Mouse (Mus musculus): ENCODE data around the gene Pea15a. TPM values are rescaled to one million over a fixed set of nuclear protein-coding genes. Genes with fewer than 3 reads are reported as not detected.

The Pea15a gene
- polyA plus RNA-seq, 1 experiment from 2014 or later = 370 TPM

GRCm38 (mm10) chr1:172219451-172220406 is 13.1 kb upstream of the Pea15a start, which contains the start of gene Casq1:
TSS of gene Casq1 (minus strand) at chr1:172219868.
- WGBS = 84% methylated on average over 19 of the region's 19 CpGs
- DNase-seq (ENCODE audit: low spot score) = no peak
- H3K36me3 ChIP-seq = no peaks in the 10 kb centered on the region
- H3K9me3 ChIP-seq = no peaks in the 10 kb centered on the region
- no peak within 1 kb of the TSS for H3K4me3 ChIP-seq
- H3K4me1 ChIP-seq (replicated peaks) = peaks cover 61% of the 10 kb centered on the region
- peaks cover 4% of the 10 kb centered on the region; the same call in 1 of the 2 replicates for H3K27me3 ChIP-seq (ENCODE audit: insufficient read depth, poor library complexity, severe bottlenecking)
- peak within 1 kb of the TSS; percentile 85 for H3K27ac ChIP-seq

- DNase-seq (ENCODE audit: low spot score) = no peak
Observed at GRCm38 (mm10) chr1:172218164-172218910, 11.7 kb upstream of the Pea15a start.

GRCm38 (mm10) chr1:172217148-172217547 is 10.5 kb upstream of the Pea15a start:
- peak overlapping the region; percentile 91 for H3K27ac ChIP-seq
- WGBS = 0% methylated on average over 5 of the region's 5 CpGs
- peak; percentile 96 for DNase-seq (ENCODE audit: low spot score)
- H3K4me1 ChIP-seq (replicated peaks) = peaks cover 80% of the 10 kb centered on the region
- H3K9me3 ChIP-seq = no peaks in the 10 kb centered on the region
- H3K27me3 ChIP-seq (ENCODE audit: insufficient read depth, poor library complexity, severe bottlenecking) = no peaks in the 10 kb centered on the region
- H3K4me3 ChIP-seq = peak overlapping the region; percentile 34
- H3K36me3 ChIP-seq = no peaks in the 10 kb centered on the region

More at GRCm38 (mm10) chr1:172218164-172218910, 11.7 kb upstream of the Pea15a start:
- H3K27me3 ChIP-seq (ENCODE audit: insufficient read depth, poor library complexity, severe bottlenecking) = no peaks in the 10 kb centered on the region
- no peaks in the 10 kb centered on the region for H3K36me3 ChIP-seq
- H3K4me3 ChIP-seq = no peak overlapping the region
- H3K4me1 ChIP-seq (replicated peaks) = peaks cover 73% of the 10 kb centered on the region
- 56% methylated on average over 15 of the region's 15 CpGs for whole genome bisulfite sequencing
- H3K27ac ChIP-seq = peak overlapping the region; percentile 85
- H3K9me3 ChIP-seq = no peaks in the 10 kb centered on the region

GRCm38 (mm10) chr1:172214748-172215147 is 8.1 kb upstream of the Pea15a start:
- Histone ChIP-seq H3K27me3 (ENCODE audit: insufficient read depth, poor library complexity, severe bottlenecking) (no peaks in the 10 kb centered on the region), H3K4me1 (replicated peaks) (peaks cover 63% of the 10 kb centered on the region), H3K9me3 (no peaks in the 10 kb centered on the region), H3K27ac (no peak overlapping the region), H3K4me3 (no peak overlapping the region), H3K36me3 (no peaks in the 10 kb centered on the region)
- WGBS = 73% methylated on average over 3 of the region's 3 CpGs
- no peak for DNase-seq (ENCODE audit: low spot score)

- Histone ChIP-seq H3K27me3 (ENCODE audit: insufficient read depth, poor library complexity, severe bottlenecking) (no peaks in the 10 kb centered on the region), H3K27ac (peak overlapping the region; percentile 78), H3K36me3 (no peaks in the 10 kb centered on the region), H3K9me3 (no peaks in the 10 kb centered on the region), H3K4me3 (no peak overlapping the region), H3K4me1 (replicated peaks) (peaks cover 53% of the 10 kb centered on the region)
- DNase-seq (ENCODE audit: low spot score) = no peak
- 77% methylated on average over 4 of the region's 4 CpGs for WGBS
Observed at GRCm38 (mm10) chr1:172213771-172214170, 7.2 kb upstream of the Pea15a start.

- no peak for DNase-seq (ENCODE audit: low spot score)
- Histone ChIP-seq H3K27me3 (ENCODE audit: insufficient read depth, poor library complexity, severe bottlenecking) (no peaks in the 10 kb centered on the region), H3K4me3 (no peak overlapping the region), H3K9me3 (no peaks in the 10 kb centered on the region), H3K27ac (peak overlapping the region; percentile 78), H3K36me3 (no peaks in the 10 kb centered on the region), H3K4me1 (replicated peaks) (peaks cover 43% of the 10 kb centered on the region)
- WGBS = 63% methylated on average over 5 of the region's 5 CpGs
Observed at GRCm38 (mm10) chr1:172212776-172213175, 6.2 kb upstream of the Pea15a start.

GRCm38 (mm10) chr1:172207111-172207584 is 544 bp upstream of the Pea15a start:
- Histone ChIP-seq H3K9me3 (no peaks in the 10 kb centered on the region), H3K36me3 (peaks cover 3% of the 10 kb centered on the region; the same call in 1 of the 2 replicates), H3K4me1 (replicated peaks) (peaks cover 61% of the 10 kb centered on the region), H3K27me3 (ENCODE audit: insufficient read depth, poor library complexity, severe bottlenecking) (no peaks in the 10 kb centered on the region), H3K4me3 (peak overlapping the region; percentile 69), H3K27ac (peak overlapping the region; percentile 94)
- DNase-seq (ENCODE audit: low spot score) = no peak
- 20% methylated on average over 7 of the region's 7 CpGs for WGBS

- H3K27ac ChIP-seq = peak overlapping the region; percentile 94
- H3K36me3 ChIP-seq = peaks cover 15% of the 10 kb centered on the region
- no peak for DNase-seq (ENCODE audit: low spot score)
- H3K4me3 ChIP-seq = peak overlapping the region; percentile 69
- 12% methylated on average over 3 of the region's 3 CpGs for WGBS
- no peaks in the 10 kb centered on the region for H3K9me3 ChIP-seq
- peaks cover 68% of the 10 kb centered on the region for H3K4me1 ChIP-seq (replicated peaks)
- no peaks in the 10 kb centered on the region for H3K27me3 ChIP-seq (ENCODE audit: insufficient read depth, poor library complexity, severe bottlenecking)
Observed at GRCm38 (mm10) chr1:172205741-172206087, 890 bp downstream of the Pea15a start.

GRCm38 (mm10) chr1:172204814-172205740 is 1.5 kb downstream of the Pea15a start:
- WGBS = 38% methylated on average over 15 of the region's 15 CpGs
- Histone ChIP-seq H3K4me3 (peak overlapping the region; percentile 69), H3K36me3 (peaks cover 21% of the 10 kb centered on the region), H3K9me3 (no peaks in the 10 kb centered on the region), H3K27me3 (ENCODE audit: insufficient read depth, poor library complexity, severe bottlenecking) (no peaks in the 10 kb centered on the region), H3K4me1 (replicated peaks) (peaks cover 75% of the 10 kb centered on the region), H3K27ac (peak overlapping the region; percentile 94)
- no peak for DNase-seq (ENCODE audit: low spot score)

GRCm38 (mm10) chr1:172204033-172204813 is 2.4 kb downstream of the Pea15a start:
- DNase-seq (ENCODE audit: low spot score) = no peak
- Histone ChIP-seq H3K4me3 (peak overlapping the region; percentile 69), H3K9me3 (no peaks in the 10 kb centered on the region), H3K27me3 (ENCODE audit: insufficient read depth, poor library complexity, severe bottlenecking) (no peaks in the 10 kb centered on the region), H3K27ac (peak overlapping the region; percentile 94), H3K4me1 (replicated peaks) (peaks cover 79% of the 10 kb centered on the region), H3K36me3 (peaks cover 30% of the 10 kb centered on the region)
- 16% methylated on average over 9 of the region's 9 CpGs for whole genome bisulfite sequencing

- peak overlapping the region; percentile 69 for H3K4me3 ChIP-seq
- H3K36me3 ChIP-seq = peaks cover 36% of the 10 kb centered on the region
- 7% methylated on average over 4 of the region's 4 CpGs for WGBS
- peak overlapping the region; percentile 94 for H3K27ac ChIP-seq
- no peaks in the 10 kb centered on the region for H3K27me3 ChIP-seq (ENCODE audit: insufficient read depth, poor library complexity, severe bottlenecking)
- no peak for DNase-seq (ENCODE audit: low spot score)
- H3K4me1 ChIP-seq (replicated peaks) = peaks cover 79% of the 10 kb centered on the region
- H3K9me3 ChIP-seq = no peaks in the 10 kb centered on the region
Observed at GRCm38 (mm10) chr1:172203566-172203965, 3.0 kb downstream of the Pea15a start.

Data from hindbrain, embryonic 10.5 days (tissue).